Mouse (Mus musculus) thymus, adult 2 months (tissue): ENCODE results near the gene C8a. TPM values are rescaled to one million over a fixed set of nuclear protein-coding genes. Genes with fewer than 3 reads are reported as not detected.

ENCODE experiments used
- DNase-seq: peaks from one replicate; pipeline ENCODE4 v3.0.0; 2021
- H3K27ac ChIP-seq: fragments of 200-500 bp; 2 replicates; pipeline ENCODE4 v1.5.1; 2012; ENCODE audit warnings: low read length, control low read depth; ENCODE audit not compliant: control insufficient read depth, insufficient read depth
- H3K27me3 ChIP-seq: fragments of 200-500 bp; 2 replicates; pipeline ENCODE4 v1.6.1; 2012; ENCODE audit warnings: mild to moderate bottlenecking, low read length, moderate library complexity, mixed read lengths; ENCODE audit not compliant: control insufficient read depth, insufficient read depth
- H3K36me3 ChIP-seq: fragments of 200-500 bp; 2 replicates; pipeline ENCODE4 v1.6.1; 2012; ENCODE audit warnings: mild to moderate bottlenecking, low read length, moderate library complexity; ENCODE audit not compliant: control insufficient read depth, insufficient read depth
- H3K4me1 ChIP-seq: fragments of 200-500 bp; replicated peaks from 2 replicates; pipeline ENCODE4 v1.6.1; 2012; ENCODE audit warnings: low read length; ENCODE audit not compliant: control insufficient read depth, insufficient read depth
- H3K4me3 ChIP-seq: fragments of 200-500 bp; 2 replicates; pipeline ENCODE4 v1.5.1; 2012; ENCODE audit warnings: mild to moderate bottlenecking, low read length, control low read depth, moderate library complexity; ENCODE audit not compliant: control insufficient read depth, insufficient read depth
- CTCF ChIP-seq: fragments of 200-500 bp; IDR thresholded peaks from 2 replicates; pipeline ENCODE4 v1.5.1; 2012; ENCODE audit warnings: mild to moderate bottlenecking, control low read depth, low read length, moderate library complexity, borderline replicate concordance; ENCODE audit not compliant: control insufficient read depth, poor library complexity, insufficient read depth; ENCODE audit errors: extremely low read depth
- POLR2A ChIP-seq: fragments of 200-500 bp; IDR thresholded peaks from 2 replicates; pipeline ENCODE4 v1.6.1; 2012; ENCODE audit warnings: mild to moderate bottlenecking, low read length, control low read depth, moderate library complexity; ENCODE audit not compliant: control insufficient read depth, poor library complexity, insufficient read depth; ENCODE audit errors: extremely low read depth
- WGBS: fragments of 180-500 bp; shearing (Covaris S2); methylation state at CpG from one replicate; pipeline ENCODE4 v1.1.7; 2018; 5-methylcytosine and 5-hydroxymethylcytosine counted together
- polyA plus RNA-seq: library from polyadenylated mRNA; depleted of rRNA; stranded (reverse); fragments of >200 nt; gene quantifications from 2 replicates; pipeline ENCODE4 v1.2.3, GENCODE M21; 2012; rRNA removed

C8a gene
- polyA plus RNA-seq = 0.09 TPM in 1 of 2 replicates, not detected in the other

DNA sequence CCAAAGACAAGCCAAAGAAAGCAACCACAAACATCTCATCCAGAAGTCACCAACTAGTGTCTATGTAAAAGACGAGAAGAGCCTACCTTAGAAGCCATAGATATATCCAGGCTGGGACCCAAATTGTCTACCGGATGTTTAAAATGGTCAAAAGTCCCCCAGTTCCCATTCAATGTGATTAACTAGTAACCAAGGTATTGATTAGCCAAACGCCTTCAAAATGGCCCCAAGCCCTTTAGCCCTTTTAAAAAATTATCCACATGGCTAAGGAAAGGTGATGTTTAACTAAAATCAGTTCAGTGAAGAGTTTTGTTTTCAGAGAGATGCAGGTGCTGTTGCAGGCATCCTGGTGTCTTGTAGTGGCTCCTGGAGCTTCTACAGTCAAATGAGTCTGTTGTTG lies at the start of gene C8a:
C8a (minus strand) TSS at position 76 of the 400 bp plus-strand sequence.
- DNase-seq = no peak
- Histone ChIP-seq H3K4me1 (no peaks in the 10 kb centered on the region), H3K36me3 (no peaks in the 10 kb centered on the region), H3K27me3 (no peaks in the 10 kb centered on the region), H3K27ac (no peak within 1 kb of the TSS), H3K4me3 (no peak within 1 kb of the TSS)
- 84% methylated on average over 3 of the region's 3 CpGs for WGBS
- TF ChIP-seq POLR2A = no peak
- no peak for TF ChIP-seq CTCF

- Histone ChIP-seq H3K4me3 (no peak overlapping the region), H3K27me3 (no peaks in the 10 kb centered on the region), H3K27ac (no peak overlapping the region), H3K36me3 (no peaks in the 10 kb centered on the region), H3K4me1 (no peaks in the 10 kb centered on the region)
- DNase-seq = no peak
- TF ChIP-seq CTCF = no peak
- no peak for TF ChIP-seq POLR2A
- WGBS = 92% methylated on average over 5 of the region's 5 CpGs
These were observed 49.2 kb upstream of the C8a start for GRCm38 (mm10) chr4:104925383-104925782.

DNA sequence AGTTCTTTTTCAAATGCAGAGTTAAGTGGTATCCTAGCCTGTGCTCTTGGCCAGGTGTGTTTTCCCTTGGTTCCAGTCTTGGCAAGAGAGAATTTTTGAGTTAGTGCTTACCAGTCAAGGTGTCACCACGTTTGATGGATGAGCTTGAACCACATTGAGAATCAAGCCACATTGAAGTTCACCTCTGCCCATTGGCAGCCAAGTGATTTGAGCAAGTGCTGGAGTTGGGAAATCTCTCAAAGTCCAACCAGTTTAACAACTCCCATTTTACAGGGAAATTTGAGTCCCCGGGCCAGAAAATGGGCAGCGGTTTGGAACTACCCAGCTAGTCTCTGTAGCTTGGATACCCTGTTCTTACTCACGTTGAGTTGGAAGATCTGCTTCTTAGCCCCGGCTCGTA lies 41.8 kb upstream of the C8a start:
- no peak for TF ChIP-seq CTCF
- no peak for TF ChIP-seq POLR2A
- WGBS = 85% methylated on average over 6 of the region's 6 CpGs
- Histone ChIP-seq H3K36me3 (no peaks in the 10 kb centered on the region), H3K4me1 (no peaks in the 10 kb centered on the region), H3K27me3 (no peaks in the 10 kb centered on the region), H3K27ac (no peak overlapping the region), H3K4me3 (no peak overlapping the region)
- no peak for DNase-seq

DNA sequence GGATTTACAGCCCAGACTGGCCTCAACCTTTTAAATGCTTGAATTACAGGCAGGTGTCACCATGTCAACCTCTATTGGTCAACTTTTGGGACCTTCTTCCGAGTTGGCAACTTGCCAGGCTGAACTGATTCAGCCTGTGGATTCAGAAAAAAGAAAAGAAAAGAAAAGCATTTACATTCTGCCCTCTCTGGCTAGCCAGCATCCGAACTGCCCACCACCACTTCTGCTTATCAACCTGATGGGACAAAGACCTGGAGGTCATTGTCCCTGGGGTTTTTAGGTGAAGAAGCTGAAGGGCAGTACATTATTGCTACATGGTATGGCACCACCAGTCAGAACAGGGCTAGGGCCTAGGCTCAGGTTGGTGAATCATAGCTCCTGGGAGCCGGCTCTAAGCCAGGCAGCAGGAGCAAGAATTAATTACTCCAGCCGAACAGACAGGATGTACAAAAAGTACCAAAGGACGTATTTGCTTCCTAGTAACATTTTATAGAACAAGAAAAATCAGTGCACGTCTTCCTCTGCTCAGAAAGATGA lies 38.6 kb upstream of the C8a start:
- no peaks in the 10 kb centered on the region for H3K36me3 ChIP-seq
- no peak overlapping the region for H3K4me3 ChIP-seq
- no peaks in the 10 kb centered on the region for H3K4me1 ChIP-seq
- no peak for TF ChIP-seq POLR2A
- no peak overlapping the region for H3K27ac ChIP-seq
- no peaks in the 10 kb centered on the region for H3K27me3 ChIP-seq
- no peak for DNase-seq
- WGBS = 81% methylated on average over 6 of the region's 6 CpGs

DNA sequence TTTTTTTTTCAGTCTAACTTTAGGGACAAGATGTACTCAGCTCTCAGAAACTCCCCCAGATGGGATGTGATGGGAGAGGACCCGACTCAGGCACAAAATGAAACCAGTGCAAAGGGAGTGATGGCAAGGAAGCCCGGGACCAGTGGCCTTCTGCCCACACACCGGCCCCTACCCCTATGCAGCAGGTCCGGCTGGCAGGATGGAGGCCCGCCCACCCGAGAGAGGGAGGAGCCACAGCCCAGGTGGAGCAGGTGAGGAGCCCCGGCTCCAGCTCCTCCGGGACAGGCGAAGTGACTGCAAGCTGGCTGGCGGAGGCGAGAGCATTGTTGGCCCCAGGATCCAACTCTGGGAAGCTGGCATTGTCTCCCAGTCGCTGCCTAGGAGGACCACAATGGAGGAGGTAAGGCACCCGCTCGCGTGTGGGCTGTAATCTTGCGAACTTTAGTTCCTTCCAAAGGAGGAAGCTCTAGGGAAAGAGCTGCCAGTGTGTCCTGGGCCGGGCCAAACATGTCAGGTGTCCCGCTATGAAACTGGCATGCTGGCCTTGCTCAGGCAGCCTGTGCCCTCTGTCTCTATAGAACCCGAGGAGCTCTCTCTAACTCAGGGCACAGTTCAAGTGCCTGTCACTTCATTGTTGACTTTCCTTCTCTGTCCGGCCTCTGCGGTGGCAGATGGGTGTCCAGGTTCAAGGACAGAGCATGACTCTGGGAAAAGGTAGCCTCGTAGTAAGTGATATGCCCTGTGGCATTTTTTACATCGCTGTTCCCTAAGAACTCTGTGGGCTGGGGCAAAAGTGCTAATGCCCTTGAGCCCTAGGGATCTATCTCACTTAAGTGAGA lies 37.3 kb upstream of the C8a start, which contains the start of gene Fyb2:
Fyb2 (plus strand) TSS at position 166 of the 839 bp plus-strand sequence.
- TF ChIP-seq POLR2A (no peak), CTCF (no peak)
- Histone ChIP-seq H3K27me3 (no peaks in the 10 kb centered on the region), H3K4me3 (no peak within 1 kb of the TSS), H3K36me3 (no peaks in the 10 kb centered on the region), H3K27ac (no peak within 1 kb of the TSS), H3K4me1 (no peaks in the 10 kb centered on the region)
- DNase-seq = no peak
- WGBS = 24% methylated on average over 23 of the region's 23 CpGs

- no peaks in the 10 kb centered on the region for H3K4me1 ChIP-seq
- 35% methylated on average over 7 of the region's 7 CpGs for WGBS
- H3K27ac ChIP-seq = no peak overlapping the region
- no peaks in the 10 kb centered on the region for H3K27me3 ChIP-seq
- TF ChIP-seq POLR2A = no peak
- TF ChIP-seq CTCF = peak; percentile 68; the same call in 1 of the 2 replicates
- no peaks in the 10 kb centered on the region for H3K36me3 ChIP-seq
- H3K4me3 ChIP-seq = no peak overlapping the region
- peak; percentile 55 for DNase-seq
These were observed 35.5 kb upstream of the C8a start for GRCm38 (mm10) chr4:104911685-104912084.
